Mouse (Mus musculus) B cell, adult 67 days (primary cell): ENCODE results near the gene Cfap69. TPM values are rescaled to one million over a fixed set of nuclear protein-coding genes. Genes with fewer than 3 reads are reported as not detected.

Experiments
- total RNA-seq, 2 experiments: library from RNA; stranded (reverse); gene quantifications; 4 replicates each; pipeline ENCODE4 v1.2.4; 2023

The Cfap69 gene
- total RNA-seq: not detected

GRCm38 (mm10) chr5:5663655-5664370 lies at the start of gene Cfap69:
Gene Cfap69 (minus strand): TSS chr5:5664239.

DNA sequence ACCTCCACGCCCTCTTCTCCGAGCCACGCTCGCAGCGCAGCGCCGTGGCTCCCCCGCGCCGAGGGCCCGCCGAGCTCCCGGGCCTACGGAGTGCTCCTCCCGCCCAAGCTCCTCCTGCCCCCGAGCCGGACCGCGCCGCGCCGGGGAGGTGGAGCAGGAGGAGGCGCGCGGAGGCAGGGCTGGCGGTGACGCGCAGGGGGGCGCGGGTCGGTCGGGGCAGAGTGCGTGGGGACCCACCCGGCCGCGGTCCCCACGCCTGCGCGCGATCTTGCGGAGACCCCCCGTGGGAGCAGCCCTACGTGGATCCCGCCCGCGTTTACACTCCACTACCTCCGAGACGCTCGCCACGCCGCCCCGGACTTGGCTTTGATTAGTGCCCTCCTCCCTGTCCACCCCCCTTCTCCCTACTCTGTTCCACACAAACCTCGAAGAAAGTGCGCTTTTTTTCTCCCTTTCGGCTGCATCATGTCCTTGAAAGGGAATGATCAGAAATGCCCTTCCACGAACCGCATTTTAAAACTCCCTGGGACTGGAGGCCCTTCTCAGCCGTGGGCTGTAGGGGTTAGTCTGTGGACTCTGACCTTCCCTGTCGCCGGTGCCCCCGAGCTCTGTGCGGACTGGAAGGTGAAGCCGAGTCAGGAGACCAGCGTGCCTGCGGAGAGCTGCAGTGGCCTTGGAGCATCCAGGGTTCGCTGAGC lies 30.1 kb upstream of the Cfap69 start, which contains the start of gene Steap2:
Gene Steap2 (minus strand): TSS at position 623 of the 698 bp plus-strand sequence.

GRCm38 (mm10) chr5:5573749-5574317 lies 90.2 kb downstream of the Cfap69 start, which contains the start of gene Gm8773:
Gene Gm8773 (plus strand): TSS chr5:5573799.

GRCm38 (mm10) chr5:5559079-5559740 lies 104.8 kb downstream of the Cfap69 start, which contains the start of gene Gtpbp10:
Gene Gtpbp10 (minus strand): TSS chr5:5559538.

Other genes with a start within 250 kb of the Cfap69 start
- gene Cdk14, start 243.9 kb downstream of the Cfap69 start, total RNA-seq: 1 to 10 TPM; 1.1 to 1.3 TPM
- gene 1700015F17Rik, start 185.1 kb downstream of the Cfap69 start, total RNA-seq: not detected
- gene Cldn12, start 149.3 kb downstream of the Cfap69 start, total RNA-seq: 1 to 10 TPM in 1 of 2 experiments, under 1 TPM in 1; 0.62 to 1.2 TPM
- gene Gtpbp10, start 104.7 kb downstream of the Cfap69 start, total RNA-seq: 10 to 100 TPM; 18.4 to 19.5 TPM
- gene Gm8773, start 90.4 kb downstream of the Cfap69 start, total RNA-seq: not detected
- gene Steap2, start 30.3 kb upstream of the Cfap69 start, total RNA-seq: not detected
- gene Steap1, start 85.1 kb upstream of the Cfap69 start, total RNA-seq: not detected